Mouse (Mus musculus) CD4-positive helper T cell, adult 2 months (primary cell): ENCODE measurements around the gene Als2cr12.
"Not testable (repeated sequence)": the region's sequence is repeated elsewhere in the genome, so short reads cannot be mapped to it uniquely, and the experiment has no call there.

Experiments used
- DNase-seq: peaks from one replicate; pipeline ENCODE4 v3.0.0-alpha.2; 2012; ENCODE audit warnings: low read depth, missing footprints, low spot score

Gene Als2cr12

GRCm38 (mm10) chr1:58690006-58690744 is 5.6 kb downstream of the Als2cr12 start:
- DNase-seq = no peak

- no peak for DNase-seq
Observed at GRCm38 (mm10) chr1:58689426-58689825, 6.4 kb downstream of the Als2cr12 start.

GRCm38 (mm10) chr1:58678412-58678811 is 17.4 kb downstream of the Als2cr12 start:
- DNase-seq = not testable (repeated sequence)

GRCm38 (mm10) chr1:58677575-58677974 is 18.2 kb downstream of the Als2cr12 start:
- peak; percentile 49 for DNase-seq

- DNase-seq = no peak
Observed at GRCm38 (mm10) chr1:58675011-58675410, 20.8 kb downstream of the Als2cr12 start.

- no peak for DNase-seq
Observed at GRCm38 (mm10) chr1:58672116-58672515, 23.7 kb downstream of the Als2cr12 start.

- not testable (repeated sequence) for DNase-seq
Observed at GRCm38 (mm10) chr1:58669635-58670034, 26.2 kb downstream of the Als2cr12 start.

GRCm38 (mm10) chr1:58668191-58668590 is 27.6 kb downstream of the Als2cr12 start:
- no peak for DNase-seq

GRCm38 (mm10) chr1:58663365-58663764 is 32.4 kb downstream of the Als2cr12 start:
- DNase-seq = not testable (repeated sequence)

- not testable (repeated sequence) for DNase-seq
Observed at GRCm38 (mm10) chr1:58662671-58663070, 33.1 kb downstream of the Als2cr12 start.

- peak; percentile 83 for DNase-seq
Observed at GRCm38 (mm10) chr1:58652480-58653403, 43.0 kb downstream of the Als2cr12 start.

GRCm38 (mm10) chr1:58651571-58652456 is 44.0 kb downstream of the Als2cr12 start:
- peak; percentile 56 for DNase-seq

GRCm38 (mm10) chr1:58628847-58629246 is 66.9 kb downstream of the Als2cr12 start:
- not testable (repeated sequence) for DNase-seq

- DNase-seq = no peak
Observed at GRCm38 (mm10) chr1:58621996-58622748, 73.6 kb downstream of the Als2cr12 start.

GRCm38 (mm10) chr1:58621251-58621650 is 74.5 kb downstream of the Als2cr12 start:
- DNase-seq = no peak

- DNase-seq = no peak
Observed at GRCm38 (mm10) chr1:58618766-58619165, 77.0 kb downstream of the Als2cr12 start.

GRCm38 (mm10) chr1:58617978-58618668 is 77.7 kb downstream of the Als2cr12 start:
- no peak for DNase-seq

GRCm38 (mm10) chr1:58617076-58617475 is 78.7 kb downstream of the Als2cr12 start:
- no peak for DNase-seq

- DNase-seq = no peak
Observed at GRCm38 (mm10) chr1:58616176-58616575, 79.6 kb downstream of the Als2cr12 start.

- no peak for DNase-seq
Observed at GRCm38 (mm10) chr1:58615146-58615545, 80.6 kb downstream of the Als2cr12 start.
